Mouse (Mus musculus) kidney, postnatal 14 days (tissue): Measurements from ENCODE around the gene Pdzk1ip1.
A peak's percentile ranks its signal among the peaks of the same experiment; 100 is the strongest.

Source experiments
- DNase-seq: peaks from one replicate; pipeline ENCODE4 v3.0.0; 2022; ENCODE audit warnings: mixed read lengths

Gene Pdzk1ip1

GRCm38 (mm10) chr4:115075204-115075915, 13.1 kb upstream of the Pdzk1ip1 start:
- DNase-seq, result peak; percentile 57

- DNase-seq, result peak; percentile 85
These were observed 9.4 kb upstream of the Pdzk1ip1 start for GRCm38 (mm10) chr4:115078892-115079820.

- DNase-seq, result no peak
These were observed 8.6 kb upstream of the Pdzk1ip1 start for GRCm38 (mm10) chr4:115079821-115080349.

GRCm38 (mm10) chr4:115083031-115083430, 5.5 kb upstream of the Pdzk1ip1 start:
- no peak for DNase-seq

GRCm38 (mm10) chr4:115085522-115086095, 2.9 kb upstream of the Pdzk1ip1 start:
- DNase-seq, result peak; percentile 80

GRCm38 (mm10) chr4:115086257-115086656, 2.3 kb upstream of the Pdzk1ip1 start:
- peak; percentile 67 for DNase-seq

GRCm38 (mm10) chr4:115086763-115087415, 1.6 kb upstream of the Pdzk1ip1 start:
- DNase-seq, result peak; percentile 73

GRCm38 (mm10) chr4:115090592-115090991, 2.1 kb downstream of the Pdzk1ip1 start:
- DNase-seq, result peak; percentile 86

GRCm38 (mm10) chr4:115091806-115092205, 3.3 kb downstream of the Pdzk1ip1 start:
- no peak for DNase-seq

GRCm38 (mm10) chr4:115093331-115093864, 4.9 kb downstream of the Pdzk1ip1 start:
- peak; percentile 72 for DNase-seq

GRCm38 (mm10) chr4:115094056-115094455, 5.5 kb downstream of the Pdzk1ip1 start:
- DNase-seq, result no peak

GRCm38 (mm10) chr4:115095671-115096434, 7.3 kb downstream of the Pdzk1ip1 start:
- DNase-seq, result peak; percentile 80

- DNase-seq, result no peak
These were observed 8.1 kb downstream of the Pdzk1ip1 start for GRCm38 (mm10) chr4:115096435-115097145.

- peak; percentile 60 for DNase-seq
These were observed 8.6 kb downstream of the Pdzk1ip1 start for GRCm38 (mm10) chr4:115097146-115097496.

- DNase-seq, result peak; percentile 73
These were observed 13.2 kb downstream of the Pdzk1ip1 start for GRCm38 (mm10) chr4:115101682-115102081.

GRCm38 (mm10) chr4:115103510-115103909, 15.0 kb downstream of the Pdzk1ip1 start:
- no peak for DNase-seq

- no peak for DNase-seq
These were observed 22.7 kb downstream of the Pdzk1ip1 start for GRCm38 (mm10) chr4:115111167-115111566.

GRCm38 (mm10) chr4:115113266-115113665, 24.8 kb downstream of the Pdzk1ip1 start:
- DNase-seq, result no peak

GRCm38 (mm10) chr4:115119642-115120041, 31.1 kb downstream of the Pdzk1ip1 start:
- no peak for DNase-seq

- DNase-seq, result no peak
These were observed 32.7 kb downstream of the Pdzk1ip1 start for GRCm38 (mm10) chr4:115121162-115121561.

- DNase-seq, result no peak
These were observed 33.1 kb downstream of the Pdzk1ip1 start for GRCm38 (mm10) chr4:115121608-115122007.
